Mouse (Mus musculus) testis, postnatal 10 days (tissue): ENCODE results near the gene Gm3618.
"Not testable (repeated sequence)": the region's sequence is repeated elsewhere in the genome, so short reads cannot be mapped to it uniquely, and the experiment has no call there.

Experiments
- DNase-seq: peaks from one replicate; pipeline ENCODE4 v3.0.0; 2021; ENCODE audit warnings: low spot score

The Gm3618 gene

GRCm38 (mm10) chr14:6343578-6343977 lies at the start of gene Gm3618:
Gene Gm3618 (minus strand): TSS chr14:6343678.
- DNase-seq: not testable (repeated sequence)

GRCm38 (mm10) chr14:6390219-6390618 lies 46.7 kb upstream of the Gm3618 start, which contains the start of gene Gm16440:
Gene Gm16440 (minus strand): TSS chr14:6390319.
- DNase-seq: not testable (repeated sequence)

GRCm38 (mm10) chr14:6304743-6305142 lies 38.7 kb downstream of the Gm3618 start, which contains the start of gene Gm21103:
Gene Gm21103 (minus strand): TSS chr14:6304843.
- not testable (repeated sequence) for DNase-seq

GRCm38 (mm10) chr14:6286931-6287715 lies 56.4 kb downstream of the Gm3618 start, which contains the start of gene Gm3411:
Gene Gm3411 (minus strand): TSS chr14:6287250.
- peak; percentile 51 for DNase-seq
